Mouse (Mus musculus): ENCODE measurements around the gene Tubgcp2. TPM values are rescaled to one million over a fixed set of nuclear protein-coding genes. Genes with fewer than 3 reads are reported as not detected.

The Tubgcp2 gene
- polyA plus RNA-seq, 1 experiment from 2014 or later, result 58.1 TPM

DNA sequence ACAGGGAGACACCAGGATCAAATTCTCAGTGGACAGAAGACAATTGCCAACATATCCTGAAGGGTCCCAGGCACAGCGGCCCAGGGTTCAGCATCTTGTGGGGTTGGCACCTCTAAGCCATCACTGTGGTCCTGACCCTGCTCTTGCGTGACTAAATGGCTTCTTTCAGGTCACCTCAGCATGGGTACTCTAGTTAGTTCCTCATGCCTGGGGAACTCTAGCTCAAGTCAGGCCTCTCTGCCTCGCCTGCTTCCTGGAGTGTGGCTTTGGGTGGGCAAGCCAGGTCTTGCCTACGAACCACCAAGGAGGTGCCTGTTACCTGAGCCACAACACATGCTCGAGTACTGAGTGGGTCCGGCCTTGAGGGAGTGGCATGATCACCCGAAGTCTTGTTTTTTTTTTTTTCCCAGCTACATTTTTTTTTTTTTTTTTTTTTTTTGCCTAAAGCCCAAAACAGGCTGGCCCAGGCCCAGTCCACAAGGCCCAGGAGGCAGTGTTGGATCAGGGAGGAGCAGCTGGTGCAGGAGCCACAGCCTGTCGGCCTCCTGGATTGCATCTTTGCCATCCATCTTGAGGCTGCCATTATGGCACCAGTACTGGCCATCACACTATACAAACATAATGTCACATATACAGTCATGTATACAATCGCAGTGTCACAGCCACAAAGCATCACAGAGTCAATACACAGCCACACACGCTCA is 66.1 kb downstream of the Tubgcp2 start:
- 80% methylated on average over 10 of the region's 10 CpGs for WGBS
- no peaks in the 10 kb centered on the region for H3K9me3 ChIP-seq (ENCODE audit: control insufficient read depth, low read length)
- H3K27me3 ChIP-seq (ENCODE audit: control insufficient read depth, insufficient read depth, low read length), result no peaks in the 10 kb centered on the region
- DNase-seq (ENCODE audit: low spot score) (no peak), ATAC-seq (ENCODE audit: low FRiP score) (no peak)
- no peak overlapping the region for H3K27ac ChIP-seq (ENCODE audit: low read depth, low read length)
- H3K4me2 ChIP-seq (replicated peaks; ENCODE audit: low read depth, low read length), result no peak overlapping the region
- no peak overlapping the region for H3K9ac ChIP-seq (ENCODE audit: low read depth, low read length)
- H3K36me3 ChIP-seq (ENCODE audit: control insufficient read depth, insufficient read depth, low read length), result no peaks in the 10 kb centered on the region
- H3K4me1 ChIP-seq (replicated peaks; ENCODE audit: control insufficient read depth, insufficient read depth, low read length), result no peaks in the 10 kb centered on the region
- H3K4me3 ChIP-seq (ENCODE audit: low read depth, low read length), result no peak overlapping the region

DNA sequence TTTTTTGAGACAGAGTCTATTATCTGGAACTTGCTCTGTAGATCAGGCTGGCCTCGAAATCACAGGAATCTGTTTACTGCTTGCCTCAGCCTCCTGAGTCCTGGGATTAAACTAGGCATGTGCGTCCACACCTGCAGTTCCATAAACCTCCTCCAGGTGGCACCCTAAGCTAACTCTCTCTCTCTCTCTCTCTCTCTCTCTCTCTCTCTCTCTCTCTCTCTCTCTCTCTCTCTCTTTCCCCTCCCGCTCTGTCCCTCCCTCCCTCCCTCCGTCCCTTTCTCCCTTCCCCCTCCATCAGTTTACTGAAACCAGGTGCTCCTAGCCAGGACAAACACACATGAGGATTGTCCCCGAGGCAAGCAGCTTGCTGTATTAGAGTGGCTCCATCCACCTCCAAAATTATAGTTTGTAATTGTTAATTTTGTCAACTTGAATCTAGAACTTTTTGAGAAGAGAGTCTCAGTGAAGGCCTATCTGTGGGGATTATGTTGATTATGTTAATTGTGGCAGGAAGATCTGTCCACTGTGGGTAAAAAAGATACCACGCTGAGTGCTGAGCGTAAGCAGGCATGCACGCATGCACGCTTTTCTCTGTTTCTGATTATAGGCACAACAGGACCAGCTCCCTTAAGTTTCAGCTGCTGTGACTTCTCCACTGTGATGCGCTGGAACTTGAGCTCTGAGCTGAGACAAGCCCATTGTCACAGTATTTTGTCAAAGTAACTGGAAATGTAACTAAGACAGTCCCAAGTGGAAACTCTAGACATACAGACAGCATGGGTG is 66.9 kb downstream of the Tubgcp2 start:
- Histone ChIP-seq H3K36me3 (ENCODE audit: control insufficient read depth, insufficient read depth, low read length) (no peaks in the 10 kb centered on the region), H3K27ac (ENCODE audit: low read depth, low read length) (no peak overlapping the region), H3K4me2 (replicated peaks; ENCODE audit: low read depth, low read length) (no peak overlapping the region), H3K4me3 (ENCODE audit: low read depth, low read length) (no peak overlapping the region), H3K9ac (ENCODE audit: low read depth, low read length) (no peak overlapping the region), H3K4me1 (replicated peaks; ENCODE audit: control insufficient read depth, insufficient read depth, low read length) (no peaks in the 10 kb centered on the region), H3K27me3 (ENCODE audit: control insufficient read depth, insufficient read depth, low read length) (no peaks in the 10 kb centered on the region), H3K9me3 (ENCODE audit: control insufficient read depth, low read length) (no peaks in the 10 kb centered on the region)
- peak; percentile 33; the same call in 1 of the 2 replicates for ATAC-seq (ENCODE audit: low FRiP score)
- 35% methylated on average over 10 of the region's 10 CpGs for WGBS
- peak; percentile 89 for DNase-seq (ENCODE audit: low spot score)

DNA sequence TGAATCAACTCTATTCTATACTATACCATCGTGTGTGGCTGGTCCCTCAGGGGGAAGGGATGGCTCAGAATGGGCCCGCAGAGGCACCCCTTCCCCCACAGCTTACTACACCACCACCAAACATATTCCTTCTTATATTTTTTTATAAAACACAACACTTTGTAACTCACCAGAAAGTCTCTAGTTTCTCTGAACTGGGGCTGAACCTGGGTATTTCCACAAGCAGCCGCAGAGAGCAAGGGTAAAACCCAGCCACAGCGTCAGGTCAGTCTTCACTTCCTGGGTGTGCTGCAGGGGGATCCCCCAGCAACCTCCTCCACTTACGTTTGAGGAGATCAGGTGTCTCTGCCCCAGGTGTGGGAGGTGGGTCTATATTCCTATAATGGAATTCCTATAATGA is 68.0 kb downstream of the Tubgcp2 start:
- Histone ChIP-seq H3K9me3 (ENCODE audit: control insufficient read depth, low read length) (no peaks in the 10 kb centered on the region), H3K4me1 (replicated peaks; ENCODE audit: control insufficient read depth, insufficient read depth, low read length) (no peaks in the 10 kb centered on the region), H3K4me3 (ENCODE audit: low read depth, low read length) (no peak overlapping the region), H3K27ac (ENCODE audit: low read depth, low read length) (no peak overlapping the region), H3K27me3 (ENCODE audit: control insufficient read depth, insufficient read depth, low read length) (no peaks in the 10 kb centered on the region), H3K36me3 (ENCODE audit: control insufficient read depth, insufficient read depth, low read length) (no peaks in the 10 kb centered on the region), H3K4me2 (replicated peaks; ENCODE audit: low read depth, low read length) (no peak overlapping the region), H3K9ac (ENCODE audit: low read depth, low read length) (no peak overlapping the region)
- no peak for ATAC-seq (ENCODE audit: low FRiP score)
- WGBS, result 49% methylated on average over 5 of the region's 5 CpGs
- DNase-seq (ENCODE audit: low spot score), result no peak

DNA sequence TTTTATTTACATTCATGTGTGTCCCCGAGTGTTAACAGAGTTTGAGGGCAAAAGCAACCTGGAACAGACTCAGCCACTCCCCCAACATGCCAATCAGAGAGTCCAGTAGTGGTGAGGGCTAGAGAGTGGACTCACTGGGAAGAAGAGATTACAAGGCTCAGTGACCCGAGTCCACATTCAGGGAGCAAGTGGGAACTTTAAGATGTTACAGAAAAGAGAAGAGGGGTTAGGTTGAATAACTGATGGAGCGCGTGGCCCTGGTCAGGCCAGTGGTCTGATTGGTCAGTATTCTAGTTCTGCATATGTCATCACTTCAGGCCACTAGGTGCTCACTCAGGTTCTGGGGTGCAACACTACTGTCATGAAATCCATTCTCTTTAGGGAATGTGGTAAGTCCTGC is 69.3 kb downstream of the Tubgcp2 start:
- Histone ChIP-seq H3K4me1 (replicated peaks; ENCODE audit: control insufficient read depth, insufficient read depth, low read length) (no peaks in the 10 kb centered on the region), H3K4me3 (ENCODE audit: low read depth, low read length) (no peak overlapping the region)

DNA sequence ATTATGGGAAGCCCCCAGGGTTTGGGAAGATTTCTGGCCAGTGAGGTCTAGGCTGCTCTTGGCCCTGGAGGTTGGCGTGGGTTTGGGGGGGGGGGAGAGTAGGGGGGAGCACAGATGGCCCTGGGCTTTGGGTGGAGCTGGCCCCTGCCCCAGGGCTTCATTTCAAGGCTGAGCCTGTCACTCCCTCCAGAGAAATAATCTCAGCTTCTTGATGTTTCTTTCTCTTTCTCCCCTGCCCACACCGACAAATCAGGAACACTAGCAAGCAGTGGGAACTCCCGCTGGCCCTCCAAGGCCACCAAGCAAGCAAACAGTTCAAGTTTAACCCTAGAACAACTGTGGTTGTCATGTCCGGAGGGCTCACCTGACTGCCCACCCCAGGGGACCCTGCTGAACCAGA is 72.7 kb downstream of the Tubgcp2 start:
- Histone ChIP-seq H3K36me3 (ENCODE audit: control insufficient read depth, insufficient read depth, low read length) (no peaks in the 10 kb centered on the region), H3K9me3 (ENCODE audit: control insufficient read depth, low read length) (no peaks in the 10 kb centered on the region), H3K4me2 (replicated peaks; ENCODE audit: low read depth, low read length) (no peak overlapping the region), H3K27ac (ENCODE audit: low read depth, low read length) (no peak overlapping the region), H3K27me3 (ENCODE audit: control insufficient read depth, insufficient read depth, low read length) (no peaks in the 10 kb centered on the region), H3K4me1 (replicated peaks; ENCODE audit: control insufficient read depth, insufficient read depth, low read length) (no peaks in the 10 kb centered on the region), H3K4me3 (ENCODE audit: low read depth, low read length) (no peak overlapping the region), H3K9ac (ENCODE audit: low read depth, low read length) (no peak overlapping the region)
- WGBS, result 62% methylated on average over 4 of the region's 4 CpGs
- ATAC-seq (ENCODE audit: low FRiP score) (no peak), DNase-seq (ENCODE audit: low spot score) (no peak)

More for the DNA sequence above, 69.3 kb downstream of the Tubgcp2 start:
- no peak overlapping the region for H3K27ac ChIP-seq (ENCODE audit: low read depth, low read length)
- H3K9me3 ChIP-seq (ENCODE audit: control insufficient read depth, low read length), result no peaks in the 10 kb centered on the region
- WGBS, result 15% methylated on average over 4 of the region's 4 CpGs
- DNase-seq (ENCODE audit: low spot score) (no peak), ATAC-seq (ENCODE audit: low FRiP score) (no peak)
- no peaks in the 10 kb centered on the region for H3K27me3 ChIP-seq (ENCODE audit: control insufficient read depth, insufficient read depth, low read length)
- H3K4me2 ChIP-seq (replicated peaks; ENCODE audit: low read depth, low read length), result no peak overlapping the region
- no peak overlapping the region for H3K9ac ChIP-seq (ENCODE audit: low read depth, low read length)
- no peaks in the 10 kb centered on the region for H3K36me3 ChIP-seq (ENCODE audit: control insufficient read depth, insufficient read depth, low read length)

DNA sequence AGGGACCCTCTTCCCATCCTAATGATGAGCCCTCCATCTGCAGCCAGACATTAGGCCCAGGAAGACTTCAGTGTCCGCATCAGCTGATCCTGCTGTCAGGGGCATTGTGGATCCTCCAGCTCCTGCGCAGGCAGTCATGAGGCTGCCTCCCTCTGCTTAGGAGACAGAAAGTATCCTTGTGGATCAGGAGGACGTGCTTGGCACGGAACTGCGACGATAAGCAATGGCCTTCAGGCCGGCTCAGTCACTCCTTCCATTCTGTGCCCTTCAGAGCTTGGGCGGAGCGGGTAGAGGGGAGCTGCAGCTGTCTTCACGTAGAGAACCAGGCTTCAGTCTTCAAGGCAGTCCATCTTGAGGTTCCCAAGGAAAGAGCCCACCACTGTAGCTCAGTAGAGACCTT is 75.3 kb downstream of the Tubgcp2 start:
- no peak overlapping the region for H3K4me2 ChIP-seq (replicated peaks; ENCODE audit: low read depth, low read length)
- no peak overlapping the region for H3K27ac ChIP-seq (ENCODE audit: low read depth, low read length)
- H3K27me3 ChIP-seq (ENCODE audit: control insufficient read depth, insufficient read depth, low read length), result no peaks in the 10 kb centered on the region
- DNase-seq (ENCODE audit: low spot score), result no peak
- 87% methylated on average over 10 of the region's 10 CpGs for WGBS
- H3K4me3 ChIP-seq (ENCODE audit: low read depth, low read length), result no peak overlapping the region
- no peaks in the 10 kb centered on the region for H3K36me3 ChIP-seq (ENCODE audit: control insufficient read depth, insufficient read depth, low read length)
- no peaks in the 10 kb centered on the region; the same call in 1 of the 2 replicates for H3K4me1 ChIP-seq (replicated peaks; ENCODE audit: control insufficient read depth, insufficient read depth, low read length)
- H3K9ac ChIP-seq (ENCODE audit: low read depth, low read length), result no peak overlapping the region
- no peaks in the 10 kb centered on the region for H3K9me3 ChIP-seq (ENCODE audit: control insufficient read depth, low read length)
- no peak for ATAC-seq (ENCODE audit: low FRiP score)

DNA sequence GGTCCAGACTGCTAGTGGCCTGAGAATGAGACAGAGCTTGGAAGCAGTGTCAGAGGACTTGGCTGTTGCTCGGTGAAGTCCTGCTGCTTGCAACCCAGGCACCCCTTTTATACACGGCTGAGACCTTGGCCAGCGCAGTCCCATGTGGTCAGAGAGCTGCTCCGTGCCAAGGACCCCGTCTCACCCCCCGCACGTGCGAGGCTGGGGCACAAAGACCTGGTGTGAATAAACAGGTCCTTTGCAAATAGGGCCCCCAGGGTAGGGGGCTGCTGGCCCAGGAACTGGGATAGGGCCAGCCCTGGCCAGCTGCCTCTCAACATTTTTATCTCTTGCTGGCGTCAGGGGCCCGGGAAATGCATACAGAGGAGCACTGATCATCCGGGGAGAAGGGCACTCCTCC is 78.5 kb downstream of the Tubgcp2 start:
- Histone ChIP-seq H3K9me3 (ENCODE audit: control insufficient read depth, low read length) (no peaks in the 10 kb centered on the region), H3K27me3 (ENCODE audit: control insufficient read depth, insufficient read depth, low read length) (no peaks in the 10 kb centered on the region), H3K4me2 (replicated peaks; ENCODE audit: low read depth, low read length) (no peak overlapping the region), H3K36me3 (ENCODE audit: control insufficient read depth, insufficient read depth, low read length) (no peaks in the 10 kb centered on the region), H3K27ac (ENCODE audit: low read depth, low read length) (no peak overlapping the region), H3K4me1 (replicated peaks; ENCODE audit: control insufficient read depth, insufficient read depth, low read length) (no peaks in the 10 kb centered on the region; the same call in 1 of the 2 replicates), H3K4me3 (ENCODE audit: low read depth, low read length) (no peak overlapping the region), H3K9ac (ENCODE audit: low read depth, low read length) (no peak overlapping the region)
- DNase-seq (ENCODE audit: low spot score) (no peak), ATAC-seq (ENCODE audit: low FRiP score) (no peak)
- 36% methylated on average over 11 of the region's 11 CpGs for WGBS

DNA sequence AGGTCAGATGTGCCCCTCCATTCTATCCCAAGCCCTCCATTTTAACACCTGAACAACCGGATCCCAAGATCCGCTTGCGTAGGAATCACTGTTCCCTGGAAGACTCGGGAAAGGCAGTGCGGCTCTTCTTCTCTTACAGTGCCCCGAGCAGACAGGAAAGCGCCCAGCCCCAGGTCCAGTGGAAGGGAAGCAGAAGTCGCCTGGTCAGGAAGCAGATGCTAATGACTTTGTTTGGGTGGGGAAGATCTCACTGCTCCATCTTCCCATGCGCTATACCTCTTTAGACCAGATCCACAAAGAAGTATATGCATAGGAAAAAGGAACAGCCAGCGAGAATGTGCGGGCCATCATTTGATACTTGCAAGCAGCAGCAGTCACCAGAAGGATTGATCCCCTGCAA is 79.0 kb downstream of the Tubgcp2 start:
- DNase-seq (ENCODE audit: low spot score) (no peak), ATAC-seq (ENCODE audit: low FRiP score) (no peak)
- no peaks in the 10 kb centered on the region for H3K27me3 ChIP-seq (ENCODE audit: control insufficient read depth, insufficient read depth, low read length)
- no peaks in the 10 kb centered on the region; the same call in 1 of the 2 replicates for H3K4me1 ChIP-seq (replicated peaks; ENCODE audit: control insufficient read depth, insufficient read depth, low read length)
- H3K9me3 ChIP-seq (ENCODE audit: control insufficient read depth, low read length), result no peaks in the 10 kb centered on the region
- H3K27ac ChIP-seq (ENCODE audit: low read depth, low read length), result no peak overlapping the region
- 60% methylated on average over 11 of the region's 11 CpGs for WGBS
- H3K36me3 ChIP-seq (ENCODE audit: control insufficient read depth, insufficient read depth, low read length), result no peaks in the 10 kb centered on the region
- H3K9ac ChIP-seq (ENCODE audit: low read depth, low read length), result no peak overlapping the region
- H3K4me3 ChIP-seq (ENCODE audit: low read depth, low read length), result no peak overlapping the region
- no peak overlapping the region for H3K4me2 ChIP-seq (replicated peaks; ENCODE audit: low read depth, low read length)

DNA sequence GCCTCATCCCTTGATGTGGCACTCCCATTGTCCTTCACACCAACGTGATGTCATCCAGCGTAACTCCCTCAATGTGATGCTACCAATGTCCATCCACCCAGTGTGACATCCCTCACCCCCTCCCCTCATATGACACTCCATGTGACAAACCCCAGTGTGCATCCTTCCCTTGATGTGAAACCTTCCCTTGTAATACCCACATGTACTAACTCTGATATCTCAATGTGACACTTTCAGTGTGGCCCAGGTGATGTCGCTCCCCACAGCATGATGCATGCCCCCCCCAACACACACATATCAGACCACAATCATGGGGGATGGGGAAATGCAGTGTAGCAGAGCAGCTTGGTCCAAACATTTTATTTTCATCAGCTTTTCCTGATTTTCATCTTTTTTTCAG is 79.8 kb downstream of the Tubgcp2 start:
- Histone ChIP-seq H3K36me3 (ENCODE audit: control insufficient read depth, insufficient read depth, low read length) (no peaks in the 10 kb centered on the region), H3K4me1 (replicated peaks; ENCODE audit: control insufficient read depth, insufficient read depth, low read length) (no peaks in the 10 kb centered on the region; the same call in 1 of the 2 replicates), H3K27ac (ENCODE audit: low read depth, low read length) (no peak overlapping the region), H3K9ac (ENCODE audit: low read depth, low read length) (no peak overlapping the region), H3K4me2 (replicated peaks; ENCODE audit: low read depth, low read length) (no peak overlapping the region), H3K4me3 (ENCODE audit: low read depth, low read length) (no peak overlapping the region), H3K9me3 (ENCODE audit: control insufficient read depth, low read length) (no peaks in the 10 kb centered on the region), H3K27me3 (ENCODE audit: control insufficient read depth, insufficient read depth, low read length) (no peaks in the 10 kb centered on the region; the same call in 1 of the 2 replicates)
- DNase-seq (ENCODE audit: low spot score) (no peak), ATAC-seq (ENCODE audit: low FRiP score) (no peak)
- 79% methylated on average over 3 of the region's 3 CpGs for WGBS
